Mouse (Mus musculus) gastrocnemius, postnatal 25 days (tissue): ENCODE results near the gene 4930404H24Rik. TPM values are rescaled to one million over a fixed set of nuclear protein-coding genes. Genes with fewer than 3 reads are reported as not detected.

Experiments used
- DNase-seq: peaks from one replicate; pipeline ENCODE4 v3.0.0; 2022
- total RNA-seq, 2 experiments: library from RNA; stranded (reverse); gene quantifications; 1 replicate in 1 of 2; 2 replicates in 1 of 2; pipeline ENCODE4 v1.2.3; 2021

Gene 4930404H24Rik
- total RNA-seq, 2 experiments from 2014 or later = not detected

DNA sequence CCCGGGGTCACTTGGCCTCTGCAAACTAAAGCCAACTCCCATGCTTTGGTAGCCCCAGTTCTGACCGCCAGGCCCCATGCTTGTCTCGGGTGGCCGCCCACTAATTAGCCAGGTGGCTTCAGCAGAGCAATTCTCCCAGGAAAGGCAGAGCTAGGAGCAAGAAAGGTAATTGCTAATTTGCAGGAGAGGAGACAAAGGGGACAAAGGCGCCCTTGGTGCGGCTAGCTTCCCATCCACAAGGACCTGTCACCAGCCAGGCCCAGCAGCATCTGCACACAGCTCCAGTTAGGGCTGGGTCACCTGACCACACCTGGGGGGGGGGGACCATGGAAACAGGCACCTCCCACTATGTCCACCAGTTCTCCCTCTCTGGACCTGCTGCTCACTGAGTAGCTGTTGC lies 19.0 kb downstream of the 4930404H24Rik start:
- DNase-seq = no peak

- no peak for DNase-seq
These were observed 20.1 kb downstream of the 4930404H24Rik start for GRCm38 (mm10) chr2:153512416-153513323.

GRCm38 (mm10) chr2:153513983-153514382 lies 21.4 kb downstream of the 4930404H24Rik start:
- DNase-seq = no peak

DNA sequence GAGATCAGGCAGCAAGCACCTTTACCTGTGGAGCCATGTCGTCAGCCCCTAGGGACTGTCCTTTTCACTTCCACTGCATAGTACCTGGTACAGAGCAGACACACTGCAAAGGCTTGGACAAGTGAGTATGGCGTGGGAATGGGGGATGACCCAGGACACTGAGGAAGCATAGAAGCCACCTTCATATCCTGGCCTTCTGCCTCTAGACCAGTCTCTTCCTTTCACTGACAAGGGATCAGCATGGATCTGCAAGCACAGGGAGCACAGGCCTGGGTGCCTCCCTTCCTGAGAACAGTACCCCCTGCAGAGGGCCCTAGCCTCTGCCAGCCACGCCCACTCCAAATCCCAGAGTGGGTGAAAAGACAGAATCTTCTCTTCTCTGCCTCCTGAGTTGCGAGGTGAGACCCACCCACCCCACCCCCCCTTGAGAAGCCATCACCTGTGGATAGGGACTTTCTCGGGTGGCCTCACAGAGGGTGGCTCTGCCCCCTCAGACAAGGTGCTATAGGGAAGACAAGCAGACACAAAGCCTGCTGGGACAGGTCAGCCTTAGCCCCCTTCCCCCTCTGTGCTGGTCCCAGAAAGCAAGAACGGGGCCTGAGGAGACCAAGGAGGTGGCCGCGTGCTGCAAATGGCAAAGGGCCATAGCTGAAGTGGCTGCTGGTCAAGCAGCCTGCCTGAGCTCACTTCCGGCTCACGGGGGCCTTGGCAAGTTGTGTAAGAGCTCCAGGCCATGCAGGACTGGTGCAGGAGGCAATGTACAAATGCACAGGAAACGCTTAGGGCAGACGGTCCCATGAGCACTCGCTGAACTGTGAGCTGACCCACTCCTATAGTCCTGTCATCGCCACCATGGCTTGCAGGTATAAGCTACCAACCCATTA lies 22.1 kb downstream of the 4930404H24Rik start:
- no peak for DNase-seq

DNA sequence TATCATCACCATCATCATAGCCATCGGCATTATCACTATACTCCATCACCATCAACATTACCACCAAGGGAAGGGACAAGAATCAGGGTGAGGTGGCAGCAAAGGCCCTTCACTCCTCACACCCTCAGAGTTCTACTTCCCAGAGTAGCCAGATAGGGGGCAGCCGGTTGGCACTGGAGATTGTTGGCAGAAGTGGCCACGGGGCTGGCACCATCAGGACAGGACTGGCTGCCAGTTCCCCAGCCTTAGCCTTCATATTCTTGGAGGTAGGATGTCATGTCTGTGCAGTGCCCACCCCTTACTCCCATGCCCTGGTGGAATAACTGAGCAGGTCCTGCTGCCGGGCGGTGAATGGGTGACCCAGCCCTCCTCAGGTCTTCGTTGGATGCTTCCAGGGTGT lies 23.0 kb downstream of the 4930404H24Rik start:
- DNase-seq = no peak

- DNase-seq = no peak
These were observed 24.4 kb downstream of the 4930404H24Rik start for GRCm38 (mm10) chr2:153516961-153517360.

- DNase-seq = no peak
These were observed 27.5 kb downstream of the 4930404H24Rik start for GRCm38 (mm10) chr2:153520057-153520456.

- no peak for DNase-seq
These were observed 29.7 kb downstream of the 4930404H24Rik start for GRCm38 (mm10) chr2:153522270-153522669.

- no peak for DNase-seq
These were observed 30.6 kb downstream of the 4930404H24Rik start for GRCm38 (mm10) chr2:153523143-153523542.

DNA sequence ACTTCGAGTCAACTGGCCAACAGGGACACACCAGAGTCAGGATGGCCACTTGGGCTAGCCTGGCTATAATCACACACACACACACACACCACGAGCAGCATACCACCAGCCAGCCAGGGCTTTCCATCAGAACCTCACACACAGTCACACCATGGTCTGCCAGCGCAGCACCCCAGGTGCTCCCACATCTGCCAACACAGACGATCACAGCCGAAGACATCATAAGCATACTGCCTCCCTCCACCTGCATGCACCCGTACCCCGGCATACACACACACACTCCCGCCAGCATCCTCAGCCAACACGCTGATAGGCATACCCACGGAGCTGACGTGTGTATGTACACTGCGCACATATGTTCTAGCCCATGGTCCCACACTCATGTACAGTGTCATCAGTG lies 31.1 kb downstream of the 4930404H24Rik start:
- no peak for DNase-seq

GRCm38 (mm10) chr2:153524727-153525126 lies 32.1 kb downstream of the 4930404H24Rik start:
- DNase-seq = no peak

DNA sequence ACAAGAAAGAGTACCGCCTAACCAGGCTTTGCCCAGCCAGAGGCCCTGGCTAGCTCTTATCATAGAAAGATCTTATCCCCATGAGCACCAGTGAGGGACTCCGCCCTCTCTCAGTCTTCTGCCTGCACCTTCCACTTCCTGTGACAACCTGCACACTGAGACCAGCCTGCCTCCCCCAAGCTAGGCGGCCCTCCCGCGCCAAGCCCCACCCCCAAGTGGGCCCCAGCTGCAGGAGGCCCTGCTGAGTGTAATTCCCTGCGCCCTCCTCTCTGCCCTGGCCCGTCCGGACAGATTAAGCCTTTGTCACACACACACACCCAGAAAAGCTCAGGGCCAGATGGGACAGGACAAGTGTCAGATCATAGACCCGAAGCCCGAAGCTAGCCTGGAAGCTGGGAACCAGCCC lies 33.3 kb downstream of the 4930404H24Rik start:
- DNase-seq = no peak

DNA sequence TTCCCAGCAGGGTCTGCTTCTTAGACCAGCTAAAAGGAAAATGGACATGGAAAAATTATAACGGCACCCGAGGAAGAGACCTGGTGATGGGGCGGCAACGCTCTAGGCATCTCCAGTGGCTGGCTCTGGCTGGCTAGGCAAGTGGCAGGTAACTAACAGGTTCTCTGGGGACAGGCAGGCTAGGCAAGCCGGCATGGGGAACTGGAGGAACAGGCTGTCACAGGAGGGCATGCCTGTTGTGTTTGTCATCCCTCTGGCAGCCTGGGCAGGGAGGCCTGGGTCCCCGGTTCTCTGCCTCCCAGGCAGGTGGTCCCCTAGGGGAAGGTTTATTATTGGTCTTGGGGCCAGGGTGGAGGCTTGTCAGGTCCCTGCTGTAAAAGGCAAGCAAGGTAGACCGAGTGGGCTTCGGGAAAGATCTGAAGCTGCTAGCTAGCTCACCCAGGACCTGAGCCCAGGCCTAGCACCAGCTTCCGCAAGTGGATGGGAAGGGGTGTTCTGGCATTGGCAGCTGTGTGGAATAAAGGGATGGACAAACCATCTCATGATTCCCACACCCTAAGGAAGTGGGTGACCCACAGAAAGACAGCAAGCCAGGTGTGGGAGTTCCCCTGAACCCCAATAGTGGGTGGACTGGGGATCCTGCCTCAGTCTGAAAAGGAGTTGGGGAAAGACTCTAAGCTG lies 34.4 kb downstream of the 4930404H24Rik start:
- DNase-seq = no peak

- peak; percentile 34 for DNase-seq
These were observed 35.3 kb downstream of the 4930404H24Rik start for GRCm38 (mm10) chr2:153527580-153528531.

DNA sequence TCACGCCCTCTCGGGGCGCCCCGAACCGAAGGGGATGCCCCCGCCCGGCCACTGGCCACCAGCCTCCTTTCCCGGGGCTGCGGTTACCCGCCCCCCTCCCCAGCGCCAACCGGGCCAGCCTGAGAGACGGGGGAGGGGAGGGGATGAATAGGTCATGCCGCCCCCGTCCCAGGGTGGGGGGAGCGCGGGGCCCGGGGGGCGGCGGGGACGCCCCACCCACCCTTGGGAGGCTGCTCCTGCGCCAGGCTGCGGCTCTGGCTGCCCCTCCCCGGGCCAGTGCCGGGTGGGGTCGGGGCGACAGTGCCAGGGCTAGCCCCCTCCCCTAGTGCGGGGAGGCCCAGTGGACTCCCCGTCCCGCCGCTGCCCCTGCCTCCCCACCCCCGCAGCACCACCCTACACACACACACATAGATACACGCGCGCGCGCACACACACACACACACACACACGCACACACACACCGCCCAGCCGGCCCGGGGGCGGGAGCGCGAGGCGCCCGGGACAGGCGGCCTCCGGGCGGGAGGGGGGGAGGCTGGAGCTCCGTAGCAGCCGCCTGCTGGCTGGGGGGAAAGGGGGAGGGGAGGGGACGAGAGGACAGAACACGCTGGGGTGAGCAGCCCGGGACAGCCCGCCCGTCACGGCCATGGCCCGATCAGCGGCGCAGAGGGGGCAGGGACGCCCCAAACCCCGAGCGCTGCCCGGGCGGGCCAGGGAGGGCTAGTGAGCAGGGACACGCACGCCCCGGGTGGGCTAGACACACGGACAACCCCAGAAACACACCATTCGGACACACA lies 36.2 kb downstream of the 4930404H24Rik start:
- peak; percentile 18 for DNase-seq

- DNase-seq = peak; percentile 51
These were observed 36.8 kb downstream of the 4930404H24Rik start for GRCm38 (mm10) chr2:153529365-153529781.

GRCm38 (mm10) chr2:153529931-153530766 lies 37.6 kb downstream of the 4930404H24Rik start, which contains the start of gene Nol4l:
Nol4l (minus strand) TSS chr2:153529971.
- DNase-seq = peak; percentile 28

- DNase-seq = no peak
These were observed 38.4 kb downstream of the 4930404H24Rik start for GRCm38 (mm10) chr2:153530948-153531347.

GRCm38 (mm10) chr2:153533981-153534380 lies 41.4 kb downstream of the 4930404H24Rik start:
- DNase-seq = no peak
